Mouse (Mus musculus) MEL (cell line): ENCODE measurements at regions not wholly inside any gene's neighbourhood (a gene's known extent, or its start where the extent isn't known, plus 50 kb on each side); places are given as distances from the start of the nearest gene placed in this dataset.

Experiments used
- ELF1 ChIP-seq: IDR thresholded peaks from 2 replicates; pipeline ENCODE4 v1.6.1; 2014; ENCODE audit warnings: low read depth, mild to moderate bottlenecking, inconsistent platforms, low read length, improper control_type of control experiment, moderate library complexity
- EP300 ChIP-seq, 2 experiments: IDR thresholded peaks; 2 replicates each; pipeline ENCODE4 v1.6.1; 2011; ENCODE audit warnings: improper control_type of control experiment in 2 of 2, low read length in 2 of 2, low read depth in 1 of 2, mild to moderate bottlenecking in 1 of 2
- JUND ChIP-seq: IDR thresholded peaks from 2 replicates; pipeline ENCODE4 v1.6.1; 2011; ENCODE audit warnings: low read depth, mild to moderate bottlenecking, improper control_type of control experiment, low read length
- MYB ChIP-seq: IDR thresholded peaks from 2 replicates; pipeline ENCODE4 v1.6.1; 2011; ENCODE audit warnings: mild to moderate bottlenecking, low read depth, low read length, improper control_type of control experiment
- ZC3H11A ChIP-seq: IDR thresholded peaks from 2 replicates; pipeline ENCODE4 v1.6.1; 2012; ENCODE audit warnings: low read depth, mild to moderate bottlenecking, inconsistent platforms, low read length, improper control_type of control experiment

DNA sequence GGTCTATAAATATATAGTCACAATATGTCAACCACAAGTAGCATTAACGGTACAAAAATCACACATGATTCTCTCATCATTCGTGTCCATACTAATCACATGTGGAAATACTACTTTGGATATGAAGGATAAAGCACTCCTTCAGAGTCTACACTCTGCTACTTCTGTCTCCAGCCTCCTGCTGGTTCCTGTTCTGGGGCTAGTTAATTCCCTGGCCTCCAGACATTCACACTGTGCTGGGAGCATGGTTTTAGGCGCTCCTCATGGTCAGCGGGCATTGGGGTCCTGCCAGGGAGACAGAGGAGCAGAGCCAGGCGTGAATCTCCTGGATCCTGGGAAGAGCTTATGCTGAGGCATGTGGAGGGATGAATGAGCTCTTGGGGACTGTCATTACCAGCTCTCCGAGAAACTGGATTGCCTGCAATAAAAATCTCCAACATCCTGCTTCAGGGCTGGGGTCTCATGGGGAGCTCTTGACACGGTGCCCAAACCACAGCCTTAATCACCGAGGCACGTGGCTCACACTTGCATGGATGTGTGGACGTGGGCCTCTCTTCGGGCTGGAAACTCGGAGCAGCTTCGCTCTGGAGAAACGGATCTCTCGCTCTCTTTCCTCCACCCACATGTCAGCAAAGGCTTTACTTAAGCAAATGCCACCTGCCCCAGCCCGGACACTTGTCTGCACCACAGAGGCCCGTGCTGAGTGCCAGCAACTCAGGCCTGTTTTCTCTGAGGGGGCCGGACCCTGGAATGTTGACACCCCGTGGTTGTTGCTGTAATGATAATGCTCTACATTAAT lies 69.2 kb downstream of the Ackr3 start:
- TF ChIP-seq ELF1 (no peak), MYB (no peak), EP300 (IDR thresholded peaks at IDR 0.05; ENCODE audit: low read depth in 1 of 2, low read length in 2 of 2) (no peak), ZC3H11A (no peak), JUND (no peak)
